Mouse (Mus musculus) bone marrow, adult 2 months (tissue): ENCODE results near the gene Mov10l1. TPM values are rescaled to one million over a fixed set of nuclear protein-coding genes. Genes with fewer than 3 reads are reported as not detected.

ENCODE experiments used
- H3K27ac ChIP-seq: fragments of 200-500 bp; 2 replicates; pipeline ENCODE4 v1.5.1; 2012; ENCODE audit warnings: low read depth, mild to moderate bottlenecking, control low read depth, inconsistent platforms, low read length; ENCODE audit not compliant: control insufficient read depth, poor library complexity, insufficient read depth
- H3K4me1 ChIP-seq: fragments of 200-500 bp; 2 replicates; pipeline ENCODE4 v1.6.1; 2011; ENCODE audit warnings: low read length; ENCODE audit not compliant: control insufficient read depth, insufficient read depth
- H3K4me3 ChIP-seq: fragments of 200-500 bp; replicated peaks from 2 replicates; pipeline ENCODE3; 2011; ENCODE audit warnings: mild to moderate bottlenecking, low read depth, low read length, control low read depth; ENCODE audit not compliant: control insufficient read depth
- CTCF ChIP-seq: fragments of 200-500 bp; IDR thresholded peaks from 2 replicates; pipeline ENCODE4 v1.5.1; 2011; ENCODE audit warnings: low read length, control low read depth; ENCODE audit not compliant: control insufficient read depth, insufficient read depth
- POLR2A ChIP-seq: fragments of 200-500 bp; IDR thresholded peaks from 2 replicates; pipeline ENCODE4 v1.6.1; 2011; ENCODE audit warnings: low read depth, mild to moderate bottlenecking, control low read depth, low read length, borderline replicate concordance; ENCODE audit not compliant: control insufficient read depth
- WGBS: fragments of 180-500 bp; shearing (Covaris S2); methylation state at CpG from one replicate; pipeline ENCODE4 v1.1.7; 2018; 5-methylcytosine and 5-hydroxymethylcytosine counted together
- polyA plus RNA-seq: library from polyadenylated mRNA; stranded (reverse); fragments of >200 nt; gene quantifications from 2 replicates; pipeline ENCODE4 v1.2.4, GENCODE M21; 2011; ENCODE audit warnings: low replicate concordance; ENCODE audit not compliant: missing spikeins, insufficient read depth, insufficient read length

Gene Mov10l1
- polyA plus RNA-seq, 1 experiment = not detected

GRCm38 (mm10) chr15:89063001-89063400 lies 80.3 kb downstream of the Mov10l1 start:
- TF ChIP-seq POLR2A (no peak), CTCF (no peak)
- WGBS = 82% methylated on average over 7 of the region's 7 CpGs
- Histone ChIP-seq H3K27ac (no peak overlapping the region), H3K4me3 (no peak overlapping the region), H3K4me1 (no peaks in the 10 kb centered on the region; the same call in 1 of the 2 replicates)

GRCm38 (mm10) chr15:89063536-89063935 lies 80.8 kb downstream of the Mov10l1 start:
- no peak overlapping the region for H3K4me3 ChIP-seq
- H3K27ac ChIP-seq = no peak overlapping the region
- no peaks in the 10 kb centered on the region; the same call in 1 of the 2 replicates for H3K4me1 ChIP-seq
- TF ChIP-seq POLR2A = no peak
- no peak for TF ChIP-seq CTCF
- WGBS = 78% methylated on average over 6 of the region's 6 CpGs

GRCm38 (mm10) chr15:89064891-89065290 lies 82.2 kb downstream of the Mov10l1 start:
- Histone ChIP-seq H3K27ac (no peak overlapping the region), H3K4me1 (no peaks in the 10 kb centered on the region; the same call in 1 of the 2 replicates), H3K4me3 (no peak overlapping the region)
- no peak for TF ChIP-seq CTCF
- no peak for TF ChIP-seq POLR2A
- 89% methylated on average over 5 of the region's 5 CpGs for WGBS

GRCm38 (mm10) chr15:89067609-89068008 lies 84.9 kb downstream of the Mov10l1 start:
- Histone ChIP-seq H3K4me1 (no peaks in the 10 kb centered on the region; the same call in 1 of the 2 replicates), H3K27ac (no peak overlapping the region), H3K4me3 (no peak overlapping the region)
- TF ChIP-seq POLR2A (no peak), CTCF (no peak)
- 24% methylated on average over 35 of the region's 35 CpGs for WGBS

- Histone ChIP-seq H3K4me3 (no peak overlapping the region), H3K4me1 (no peaks in the 10 kb centered on the region; the same call in 1 of the 2 replicates), H3K27ac (no peak overlapping the region)
- TF ChIP-seq CTCF (no peak), POLR2A (no peak)
- WGBS = 51% methylated on average over 26 of the region's 26 CpGs
Observed at GRCm38 (mm10) chr15:89068226-89068625, 85.5 kb downstream of the Mov10l1 start.

GRCm38 (mm10) chr15:89069336-89069840 lies 86.7 kb downstream of the Mov10l1 start:
- WGBS = 68% methylated on average over 19 of the region's 19 CpGs
- Histone ChIP-seq H3K27ac (no peak overlapping the region), H3K4me1 (no peaks in the 10 kb centered on the region; the same call in 1 of the 2 replicates), H3K4me3 (no peak overlapping the region)
- TF ChIP-seq CTCF (no peak), POLR2A (no peak)

- TF ChIP-seq POLR2A = no peak
- no peak for TF ChIP-seq CTCF
- Histone ChIP-seq H3K4me1 (no peaks in the 10 kb centered on the region; the same call in 1 of the 2 replicates), H3K4me3 (no peak overlapping the region), H3K27ac (no peak overlapping the region)
- 79% methylated on average over 24 of the region's 24 CpGs for WGBS
Observed at GRCm38 (mm10) chr15:89070606-89071005, 87.9 kb downstream of the Mov10l1 start.

- no peak for TF ChIP-seq CTCF
- TF ChIP-seq POLR2A = no peak
- WGBS = 23% methylated on average over 10 of the region's 10 CpGs
- Histone ChIP-seq H3K4me1 (peaks cover 5% of the 10 kb centered on the region; the same call in 1 of the 2 replicates), H3K27ac (0 out of 2 replicates have a peak overlapping the region, but pooled peaks have one; percentile 40), H3K4me3 (no peak overlapping the region)
Observed at GRCm38 (mm10) chr15:89073993-89074603, 91.4 kb downstream of the Mov10l1 start.
